Mouse (Mus musculus): Measurements from ENCODE around the gene Rita1.

DNA sequence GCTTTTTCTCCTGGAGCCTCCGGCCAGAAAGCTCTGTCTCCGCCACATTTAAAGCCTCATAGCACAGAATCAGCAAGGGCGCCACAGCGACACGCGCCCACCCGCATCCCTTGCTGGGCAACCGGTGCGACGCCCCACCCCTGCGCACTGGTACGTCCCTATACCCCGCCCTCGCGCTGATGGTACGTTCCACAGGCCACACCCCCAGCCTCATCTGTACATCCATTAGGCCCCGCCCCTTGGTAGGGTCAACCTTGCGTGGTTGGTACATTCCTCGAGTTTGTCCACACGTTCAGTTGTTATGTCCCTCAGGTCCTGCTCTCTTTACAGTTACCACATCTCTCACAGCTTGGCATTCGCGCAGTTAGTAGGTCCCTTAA lies at the start of gene Rita1, which contains the start of gene Ddx54:
- TF ChIP-seq KAT2A (conservative IDR thresholded peaks at IDR 0.05; ENCODE audit: low read depth, low read length) (no peak), MYC (IDR thresholded peaks at IDR 0.05; ENCODE audit: low read depth, low read length) (peak; percentile 69; the same call in 1 of the 2 replicates)
